In the genomic region with DNA sequence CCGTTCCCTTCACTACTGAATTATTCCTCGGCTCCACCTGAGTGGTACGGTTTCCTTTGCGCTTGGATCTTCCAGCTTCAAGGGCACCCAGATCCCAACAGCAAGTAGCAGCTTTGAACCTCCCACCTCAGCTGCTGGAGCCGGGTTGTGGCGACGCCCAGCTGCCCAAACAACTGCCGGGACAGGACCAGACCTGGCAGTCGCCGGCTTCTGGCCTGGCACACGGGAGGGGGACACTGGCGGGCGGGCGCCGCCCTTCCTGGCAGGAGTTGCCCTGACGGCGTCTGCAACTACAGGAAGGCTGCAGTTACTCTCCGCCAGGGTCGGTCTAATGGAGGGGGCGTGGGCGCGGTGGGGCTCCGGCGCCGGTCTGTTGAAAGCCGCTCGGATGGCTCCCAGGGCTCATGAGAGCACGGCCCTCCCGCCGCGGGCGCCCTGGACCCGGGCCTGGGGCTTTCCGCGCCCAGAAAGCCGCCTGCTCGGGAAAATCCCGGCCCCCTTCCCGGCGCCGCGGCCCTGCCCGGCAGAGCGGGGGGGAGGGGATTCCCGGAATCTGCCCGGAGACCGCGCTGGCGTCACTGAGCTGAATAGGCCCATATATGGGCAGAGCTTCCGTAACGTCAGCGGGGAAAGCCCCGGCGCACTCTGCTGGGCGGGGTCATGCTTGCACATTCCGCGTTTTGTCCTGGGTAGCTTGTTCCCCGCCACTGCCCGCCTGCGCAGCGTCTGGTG, we compare ENCODE assay signal across 8 mouse cellular contexts. TPM values are rescaled to one million over a fixed set of nuclear protein-coding genes. Genes with fewer than 3 reads are reported as not detected.
A peak's percentile ranks its signal among the peaks of the same experiment; 100 is the strongest.
DNase-seq lines count a peak whose midpoint lies in the region; ATAC-seq lines count a peak whose summit lies in the region.

No protein-coding gene starts in this region.

- H3K27me3 ChIP-seq in hindbrain, embryonic 12.5 days: peaks cover 39% of the 10 kb centered on the region

- peaks cover 31% of the 10 kb centered on the region for H3K36me3 ChIP-seq in hindbrain, embryonic 12.5 days

- peaks cover 63% of the 10 kb centered on the region for H3K4me1 ChIP-seq in hindbrain, embryonic 12.5 days

- DNase-seq in NIH3T3 (ENCODE audit: low read depth): peak; percentile 97
- peak; percentile 97 for DNase-seq in cerebellum, postnatal 10 days
- peak; percentile 90 to 94 for DNase-seq in frontal cortex, postnatal 10 days (ENCODE audit: low spot score in 2 of 2)
- DNase-seq in layer of hippocampus, postnatal 14 days (ENCODE audit: low spot score in 2 of 2): peak; percentile 94 to 97
- peak; percentile 98 for DNase-seq in lung, postnatal 10 days
- DNase-seq in ovary, postnatal 14 days (ENCODE audit: low spot score): peak; percentile 90
- peak; percentile 95 for DNase-seq in thymus, postnatal 14 days

- under 1% methylated on average over 56 of the region's 61 CpGs for WGBS in hindbrain, embryonic 12.5 days

- peak; percentile 80 for ATAC-seq in hindbrain, embryonic 12.5 days (ENCODE audit: low FRiP score)

- H3K4me2 ChIP-seq in hindbrain, embryonic 12.5 days (replicated peaks): peak overlapping the region; percentile 95

- peak overlapping the region; percentile 26; the same call in 1 of the 2 replicates for H3K27ac ChIP-seq in hindbrain, embryonic 12.5 days

- no peaks in the 10 kb centered on the region for H3K9me3 ChIP-seq in hindbrain, embryonic 12.5 days (replicated peaks)

- peak overlapping the region; percentile 48 for H3K4me3 ChIP-seq in hindbrain, embryonic 12.5 days

- peak overlapping the region; percentile 50 for H3K9ac ChIP-seq in hindbrain, embryonic 12.5 days

RNA-seq across cellular contexts. Expression of a gene that starts 2.3 kb away (rescaled TPM):
- polyA plus RNA-seq in hindbrain, embryonic 12.5 days (2016; fragmentation: Nextera tagmentation; extraction: Ambion mirVana): 6.0 and 7.5 TPM in 2 replicates
- 10 to 100 TPM; 45.5 to 54.7 TPM for total RNA-seq in layer of hippocampus, postnatal 14 days (2021)

RNA-seq across cellular contexts. Expression of a gene that starts 6.6 kb away (rescaled TPM):
- 77.4 and 77.9 TPM in 2 replicates for polyA plus RNA-seq in hindbrain, embryonic 12.5 days (2016; fragmentation: Nextera tagmentation; extraction: Ambion mirVana)
- total RNA-seq in layer of hippocampus, postnatal 14 days (2021): 10 to 100 TPM; 34.3 to 34.4 TPM

RNA-seq across cellular contexts. Expression of a gene that starts 6.8 kb away (rescaled TPM):
- 1,088 and 1,187 TPM in 2 replicates for polyA plus RNA-seq in hindbrain, embryonic 12.5 days (2016; fragmentation: Nextera tagmentation; extraction: Ambion mirVana)
- 100 to 1,000 TPM; 417 to 431 TPM for total RNA-seq in layer of hippocampus, postnatal 14 days (2021)

RNA-seq across cellular contexts. Expression of a gene that starts 7.0 kb away (rescaled TPM):
- polyA plus RNA-seq in hindbrain, embryonic 12.5 days (2016; fragmentation: Nextera tagmentation; extraction: Ambion mirVana): not detected in 2 replicates
- total RNA-seq in layer of hippocampus, postnatal 14 days (2021): not detected

RNA-seq across cellular contexts. Expression of a gene that starts 14.2 kb away (rescaled TPM):
- 16.3 and 18.7 TPM in 2 replicates for polyA plus RNA-seq in hindbrain, embryonic 12.5 days (2016; fragmentation: Nextera tagmentation; extraction: Ambion mirVana)
- total RNA-seq in layer of hippocampus, postnatal 14 days (2021): 1 to 10 TPM; 7.6 to 9.0 TPM

Comparison
In these comparisons a context has a peak if more than half of its experiments do, and no peak if none do; other contexts are left out.
1. Peak in every context shown above with its lines: DNase-seq, ATAC-seq, H3K4me3 ChIP-seq and H3K27ac ChIP-seq.